Mouse (Mus musculus) B cell, adult 67 days (primary cell): Measurements from ENCODE around the gene Mup15. TPM values are rescaled to one million over a fixed set of nuclear protein-coding genes. Genes with fewer than 3 reads are reported as not detected.

ENCODE experiments used
- total RNA-seq, 2 experiments: library from RNA; stranded (reverse); gene quantifications; 4 replicates each; pipeline ENCODE4 v1.2.4; 2023

Mup15 gene
- not detected for total RNA-seq

DNA sequence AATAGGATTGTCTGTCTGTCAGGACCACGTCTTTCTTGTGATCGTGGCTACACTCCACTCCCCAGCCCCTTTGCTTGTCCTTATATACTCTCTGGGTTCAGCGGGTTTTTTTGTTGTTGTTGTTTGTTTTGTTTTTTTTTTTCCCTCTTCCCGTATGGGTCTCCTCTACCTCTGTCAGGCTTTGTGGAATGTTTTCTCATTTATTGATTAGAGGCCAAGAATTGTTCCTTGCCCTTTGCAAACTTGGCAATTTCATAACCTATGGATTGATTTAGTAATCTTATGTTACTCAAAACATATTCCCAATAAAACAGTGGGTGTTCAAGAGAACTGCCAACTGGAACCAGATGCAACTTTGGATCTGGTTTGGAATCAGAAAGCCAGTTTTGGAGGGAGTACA, at the start of gene Mup15:
TSS of gene Mup15 (minus strand) at position 101 of the 400 bp plus-strand sequence.

Other genes with a start within 250 kb of the Mup15 start
- not detected for gene Mup13, start 211.5 kb downstream of the Mup15 start, total RNA-seq
- gene Mup14, start 135.7 kb downstream of the Mup15 start, total RNA-seq: not detected
- gene Mup16, start 79.8 kb upstream of the Mup15 start, total RNA-seq: not detected
- not detected for gene Mup17, start 156.1 kb upstream of the Mup15 start, total RNA-seq
- gene Mup18, start 234.4 kb upstream of the Mup15 start, total RNA-seq: not detected